Mouse (Mus musculus): ENCODE results near the gene Rapgef5. TPM values are rescaled to one million over a fixed set of nuclear protein-coding genes. Genes with fewer than 3 reads are reported as not detected.
A peak's percentile ranks its signal among the peaks of the same experiment; 100 is the strongest.

Rapgef5 gene
- polyA plus RNA-seq, 2 experiments, result 5.6 to 8.6 TPM

GRCm38 (mm10) chr12:117806470-117806869 lies 290.2 kb downstream of the Rapgef5 start:
- 0 out of 2 replicates have a peak, but pooled peaks cover 4% of the 10 kb centered on the region for H3K27me3 ChIP-seq (ENCODE audit: control insufficient read depth, insufficient read depth, low read length)
- H3K4me3 ChIP-seq (replicated peaks; ENCODE audit: low read length), result no peak overlapping the region
- no peak overlapping the region for H3K9ac ChIP-seq (ENCODE audit: low read depth, low read length, severe bottlenecking)
- H3K4me2 ChIP-seq (replicated peaks; ENCODE audit: low read depth, low read length, severe bottlenecking), result no peak overlapping the region
- WGBS, result 78% methylated on average over 4 of the region's 4 CpGs
- no peak for TF ChIP-seq POLR2A (IDR thresholded peaks at IDR 0.05; ENCODE audit: borderline replicate concordance, extremely low read depth, insufficient read depth, insufficient read length)
- H3K9me3 ChIP-seq (ENCODE audit: control insufficient read depth, low read length), result no peaks in the 10 kb centered on the region
- no peak overlapping the region for H3K27ac ChIP-seq (replicated peaks; ENCODE audit: low read depth, low read length)
- DNase-seq (ENCODE audit: low spot score) (no peak), ATAC-seq (ENCODE audit: low FRiP score, low read depth) (no peak)
- no peaks in the 10 kb centered on the region for H3K36me3 ChIP-seq (ENCODE audit: control insufficient read depth, insufficient read depth, low read length)
- H3K4me1 ChIP-seq (ENCODE audit: control insufficient read depth, insufficient read depth, low read length), result peaks cover 20% of the 10 kb centered on the region; the same call in 1 of the 2 replicates

- DNase-seq (ENCODE audit: low spot score), result no peak
- no peak overlapping the region for H3K27ac ChIP-seq (replicated peaks; ENCODE audit: low read depth, low read length)
- 22% methylated on average over 8 of the region's 12 CpGs for WGBS
- no peak overlapping the region for H3K9ac ChIP-seq (ENCODE audit: low read depth, low read length, severe bottlenecking)
- ATAC-seq (ENCODE audit: low FRiP score, low read depth), result no peak
- H3K4me2 ChIP-seq (replicated peaks; ENCODE audit: low read depth, low read length, severe bottlenecking), result 0 out of 2 replicates have a peak overlapping the region, but pooled peaks have one; percentile 23
- TF ChIP-seq POLR2A (IDR thresholded peaks at IDR 0.05; ENCODE audit: borderline replicate concordance, extremely low read depth, insufficient read depth, insufficient read length), result no peak
- H3K4me3 ChIP-seq (replicated peaks; ENCODE audit: low read length), result no peak overlapping the region
- no peaks in the 10 kb centered on the region for H3K9me3 ChIP-seq (ENCODE audit: control insufficient read depth, low read length)
- no peaks in the 10 kb centered on the region for H3K36me3 ChIP-seq (ENCODE audit: control insufficient read depth, insufficient read depth, low read length)
- H3K4me1 ChIP-seq (ENCODE audit: control insufficient read depth, insufficient read depth, low read length), result peaks cover 20% of the 10 kb centered on the region; the same call in 1 of the 2 replicates
- 0 out of 2 replicates have a peak, but pooled peaks cover 4% of the 10 kb centered on the region for H3K27me3 ChIP-seq (ENCODE audit: control insufficient read depth, insufficient read depth, low read length)
These were observed 291.4 kb downstream of the Rapgef5 start for GRCm38 (mm10) chr12:117807637-117808036.

GRCm38 (mm10) chr12:117808355-117809326 lies 292.4 kb downstream of the Rapgef5 start:
- TF ChIP-seq POLR2A (IDR thresholded peaks at IDR 0.05; ENCODE audit: borderline replicate concordance, extremely low read depth, insufficient read depth, insufficient read length), result no peak
- no peak overlapping the region for H3K27ac ChIP-seq (replicated peaks; ENCODE audit: low read depth, low read length)
- peak overlapping the region; percentile 36 for H3K4me2 ChIP-seq (replicated peaks; ENCODE audit: low read depth, low read length, severe bottlenecking)
- DNase-seq (ENCODE audit: low spot score) (no peak), ATAC-seq (ENCODE audit: low FRiP score, low read depth) (no peak)
- peaks cover 20% of the 10 kb centered on the region; the same call in 1 of the 2 replicates for H3K4me1 ChIP-seq (ENCODE audit: control insufficient read depth, insufficient read depth, low read length)
- no peaks in the 10 kb centered on the region for H3K36me3 ChIP-seq (ENCODE audit: control insufficient read depth, insufficient read depth, low read length)
- no peaks in the 10 kb centered on the region for H3K9me3 ChIP-seq (ENCODE audit: control insufficient read depth, low read length)
- 32% methylated on average over 17 of the region's 17 CpGs for WGBS
- 0 out of 2 replicates have a peak, but pooled peaks cover 4% of the 10 kb centered on the region for H3K27me3 ChIP-seq (ENCODE audit: control insufficient read depth, insufficient read depth, low read length)
- no peak overlapping the region for H3K9ac ChIP-seq (ENCODE audit: low read depth, low read length, severe bottlenecking)
- H3K4me3 ChIP-seq (replicated peaks; ENCODE audit: low read length), result peak overlapping the region; percentile 13; the same call in 1 of the 2 replicates

Measured in limb, embryonic 14.5 days (tissue).